Mouse (Mus musculus): Measurements from ENCODE around the gene Aadat. TPM values are rescaled to one million over a fixed set of nuclear protein-coding genes. Genes with fewer than 3 reads are reported as not detected.
"Not testable (repeated sequence)": the region's sequence is repeated elsewhere in the genome, so short reads cannot be mapped to it uniquely, and the experiment has no call there.

Gene Aadat
- under 1 TPM in 1 of 2 experiments, not detected in 1; 0.21 TPM for total RNA-seq (2021)
- long read RNA-seq, experiment 1: 0 reads
- long read RNA-seq, experiment 2, partial matches to known transcripts: 0 of 1 reads
- long read RNA-seq, experiment 2, other reads (novel, unspliced or antisense): 0 of 1 reads

DNA sequence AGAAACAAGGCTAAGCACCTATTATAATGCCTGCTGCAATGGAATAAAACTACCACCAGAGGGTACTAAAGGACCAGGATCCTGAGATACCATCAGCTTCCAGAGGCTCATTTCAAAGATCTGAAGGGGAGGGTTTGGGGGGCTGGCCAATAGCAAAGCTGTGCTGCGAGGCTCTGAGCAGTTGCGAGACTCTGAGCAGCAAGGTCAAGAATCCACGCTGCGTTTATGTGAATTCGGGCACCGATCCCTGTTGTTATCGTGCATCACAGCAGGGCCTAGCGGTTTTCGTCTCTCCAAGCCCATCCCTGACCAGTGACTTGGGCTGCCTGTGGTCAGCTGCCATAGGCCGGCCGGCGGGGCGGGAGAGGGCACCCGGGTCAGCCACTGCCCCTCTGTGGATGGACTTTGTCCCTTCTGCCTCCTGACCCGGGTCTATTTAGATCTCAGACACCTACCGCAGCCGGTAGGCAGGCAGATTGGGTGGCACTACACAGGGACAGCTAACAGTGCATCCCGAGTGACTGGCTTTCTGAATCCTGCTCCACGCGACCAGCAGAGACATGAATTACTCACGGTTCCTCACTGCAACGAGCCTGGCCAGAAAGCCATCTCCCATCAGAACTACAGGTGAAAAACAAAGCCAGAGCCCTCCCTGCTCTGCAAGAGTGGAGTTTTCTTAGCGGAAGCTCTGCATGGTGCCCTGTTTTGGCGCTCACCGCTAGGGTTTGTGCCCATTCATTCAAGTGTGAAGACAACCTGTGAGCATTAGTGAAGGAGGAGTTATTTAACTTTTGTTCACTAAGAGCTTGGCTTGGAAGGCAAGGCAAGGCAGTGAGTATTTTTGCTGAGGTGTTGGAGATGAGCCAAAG is at the start of gene Aadat:
Aadat (plus strand) TSS at position 280 of the 869 bp plus-strand sequence.
- DNase-seq (ENCODE audit: low spot score in 2 of 2): peak in 1 of 2 experiments; percentile 67

GRCm38 (mm10) chr8:60466686-60467335 is 38.9 kb upstream of the Aadat start:
- peak; percentile 23 to 59 for DNase-seq (ENCODE audit: low spot score in 2 of 2)

GRCm38 (mm10) chr8:60490147-60490546 is 15.6 kb upstream of the Aadat start:
- DNase-seq (ENCODE audit: low spot score in 2 of 2): no peak

GRCm38 (mm10) chr8:60491871-60492270 is 13.9 kb upstream of the Aadat start:
- DNase-seq (ENCODE audit: low spot score in 2 of 2): no peak

- no peak for DNase-seq (ENCODE audit: low spot score in 2 of 2)
Observed at GRCm38 (mm10) chr8:60492471-60492870, 13.3 kb upstream of the Aadat start.

GRCm38 (mm10) chr8:60494606-60495005 is 11.1 kb upstream of the Aadat start:
- no peak for DNase-seq (ENCODE audit: low spot score in 2 of 2)

GRCm38 (mm10) chr8:60495046-60495445 is 10.7 kb upstream of the Aadat start:
- not testable (repeated sequence) for DNase-seq (ENCODE audit: low spot score in 2 of 2)

- DNase-seq (ENCODE audit: low spot score in 2 of 2): no peak
Observed at GRCm38 (mm10) chr8:60503098-60503497, 2.6 kb upstream of the Aadat start, which contains the start of gene Gm10283. Gene Gm10283 (minus strand): TSS chr8:60503198.

DNA sequence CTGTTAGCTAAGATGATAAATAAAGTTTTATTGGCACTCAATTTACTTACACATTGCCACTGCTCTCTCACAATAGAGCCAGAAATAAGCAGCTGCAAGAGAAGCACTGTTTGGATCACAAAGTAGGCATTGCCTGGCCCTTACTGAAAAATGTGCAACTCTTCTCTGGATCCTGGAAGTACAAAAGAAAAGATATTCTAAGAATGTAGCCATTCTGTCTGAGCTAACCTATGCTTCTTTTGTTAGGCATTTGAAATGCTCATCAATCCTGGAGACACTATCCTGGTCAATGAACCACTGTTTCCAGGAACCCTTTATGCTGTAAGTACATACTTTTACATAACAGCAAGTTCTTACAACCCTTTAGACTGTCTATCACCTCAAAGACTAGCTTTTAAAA is 12.6 kb downstream of the Aadat start:
- no peak for DNase-seq (ENCODE audit: low spot score in 2 of 2)

- DNase-seq (ENCODE audit: low spot score in 2 of 2): no peak
Observed at GRCm38 (mm10) chr8:60534945-60535344, 29.2 kb downstream of the Aadat start.

- DNase-seq (ENCODE audit: low spot score in 2 of 2): no peak
Observed at GRCm38 (mm10) chr8:60566783-60567182, 61.1 kb downstream of the Aadat start.

- no peak for DNase-seq (ENCODE audit: low spot score in 2 of 2)
Observed at GRCm38 (mm10) chr8:60577231-60577630, 71.5 kb downstream of the Aadat start.

- DNase-seq (ENCODE audit: low spot score in 2 of 2): no peak
Observed at GRCm38 (mm10) chr8:60583369-60583768, 77.6 kb downstream of the Aadat start.

DNA sequence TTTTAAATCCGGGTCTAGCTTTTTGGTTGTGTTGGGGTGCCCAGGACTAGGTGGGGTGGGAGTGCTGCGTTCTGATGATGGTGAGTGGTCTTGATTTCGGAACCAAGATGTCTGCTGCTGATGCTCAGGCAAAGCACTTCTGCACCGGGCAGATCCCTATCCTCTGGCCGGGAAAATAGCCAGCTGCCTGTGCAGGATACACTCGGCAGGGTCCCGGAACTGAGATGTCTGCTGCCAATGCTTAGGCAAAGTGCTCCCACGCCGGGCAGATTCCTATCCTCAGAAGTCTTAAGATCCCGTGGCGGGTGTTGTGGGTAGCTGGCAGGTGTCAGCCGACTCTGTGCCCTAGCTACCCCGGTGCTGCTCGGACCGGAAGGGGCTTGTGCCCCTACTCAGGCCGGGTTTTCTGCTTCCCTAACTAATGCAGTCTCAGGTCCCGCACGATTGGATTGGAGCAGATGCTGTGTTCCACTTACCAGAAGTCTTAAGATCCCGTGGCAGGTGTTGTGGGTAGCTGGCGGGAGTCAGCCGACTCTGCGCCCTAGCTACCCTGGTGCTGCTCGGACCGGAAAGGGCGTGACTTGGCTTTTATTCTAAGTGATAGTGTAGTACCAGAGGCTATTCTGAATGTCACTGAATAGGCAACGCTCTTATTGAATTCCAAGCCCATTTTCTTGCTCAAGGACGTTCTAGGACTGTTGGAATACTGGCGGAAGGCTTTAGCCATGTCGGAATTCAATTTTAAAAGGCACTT is 85.8 kb downstream of the Aadat start:
- not testable (repeated sequence) for DNase-seq (ENCODE audit: low spot score in 2 of 2)

- no peak for DNase-seq (ENCODE audit: low spot score in 2 of 2)
Observed at GRCm38 (mm10) chr8:60594761-60595160, 89.0 kb downstream of the Aadat start.

Other genes with a start within 250 kb of the Aadat start
- not detected for gene Gm10283, start 2.7 kb upstream of the Aadat start, total RNA-seq (2021)
- gene Mfap3l, start 126.9 kb downstream of the Aadat start, total RNA-seq (2021): 10 to 100 TPM in 1 of 2 experiments, 1 to 10 TPM in 1; 9.9 to 10.3 TPM